9 mouse cellular contexts compared by ENCODE assay signal in the genomic region with DNA sequence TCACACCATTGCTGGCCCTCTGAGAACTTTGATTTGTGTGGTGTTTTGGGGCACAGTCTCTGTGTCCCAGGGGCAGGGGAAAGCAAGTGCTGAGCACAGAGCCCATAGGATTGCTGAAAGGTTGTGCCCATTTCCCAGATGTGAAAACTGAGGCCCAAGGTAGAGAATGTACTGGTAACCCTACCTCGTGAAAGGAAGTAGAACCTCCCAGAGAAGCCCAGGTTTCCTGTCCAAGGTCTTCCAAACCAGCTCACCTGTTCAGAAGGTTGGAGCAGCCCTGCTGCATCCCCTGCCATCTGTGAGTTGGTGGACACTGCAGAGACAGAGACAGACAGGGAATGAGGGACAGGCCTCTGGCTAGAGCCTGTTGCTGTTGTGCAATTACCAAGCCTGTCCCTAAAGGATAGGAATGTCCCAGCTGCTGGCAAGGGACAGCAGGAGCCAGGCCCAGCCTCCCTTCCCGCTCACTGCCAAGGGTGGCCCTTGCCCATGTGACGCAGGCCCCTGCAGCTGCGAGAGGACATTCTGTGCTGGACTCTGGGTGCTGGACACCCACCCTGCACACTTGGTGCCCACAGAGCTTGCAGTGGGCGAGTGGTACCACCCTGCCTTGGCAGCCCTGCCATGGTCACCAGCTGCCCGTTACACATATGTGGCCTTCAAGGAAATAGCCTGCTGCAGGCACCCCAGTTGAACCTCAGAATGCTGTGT. TPM values are rescaled to one million over a fixed set of nuclear protein-coding genes. Genes with fewer than 3 reads are reported as not detected.
DNase-seq lines count a peak whose midpoint lies in the region; TF ChIP-seq lines count a peak whose summit lies in the region.
"Had no signal": no experiment of that assay in that cellular context is flagged by ENCODE, and none has a peak within 500 bp of the region (broad histone marks: within the 10 kb centered on the region; RNA-seq: fewer than 3 reads in every experiment).

No protein-coding gene starts in this region.

- peak overlapping the region; percentile 85 for H3K4me3 ChIP-seq in gastrocnemius, adult 2 months

- peak overlapping the region; percentile 100 for H3K27ac ChIP-seq in gastrocnemius, adult 2 months
- H3K27ac ChIP-seq: macrophage had no signal

- no peak for TF ChIP-seq CTCF in gastrocnemius, adult 2 months (IDR thresholded peaks at IDR 0.05)

- intact Hi-C loops in left cerebral cortex, postnatal 4 days (cut with DNase I): no loop called here
- intact Hi-C loops in gastrocnemius, adult 2 months (cut with DNase I): no loop called here
- intact Hi-C loops in heart, postnatal 36 days (cut with DNase I): no loop called here

- DNase-seq in left cerebral cortex, adult 11 months (ENCODE audit: low spot score): peak; percentile 79
- no peak for DNase-seq in left cerebral cortex, postnatal 4 days
- DNase-seq in gastrocnemius, adult 2 months: peak; percentile 96
- DNase-seq in heart, postnatal 36 days: peak; percentile 78 to 83
- peak; percentile 37 to 82 for DNase-seq in lung, postnatal 4 days
- DNase-seq in embryo, embryonic 11 days: no peak
- no peak for DNase-seq in MN1 (ENCODE audit: low spot score)
- no peak for DNase-seq in thymus, postnatal 10 days (ENCODE audit: low spot score in 2 of 2)

RNA-seq across cellular contexts. Expression of a gene that starts 1.1 kb away (rescaled TPM):
- under 1 TPM; 0.20 to 0.24 TPM for total RNA-seq in left cerebral cortex, postnatal 4 days (2021)
- 100 to 1,000 TPM; 255 to 281 TPM for total RNA-seq in gastrocnemius, adult 2 months (2021)
- 100 to 1,000 TPM; 157 to 172 TPM for total RNA-seq in heart, postnatal 36 days (2021)

RNA-seq across cellular contexts. Expression of a gene that starts 8.9 kb away (rescaled TPM):
- 1 to 10 TPM; 1.2 to 1.9 TPM for total RNA-seq in left cerebral cortex, postnatal 4 days (2021)
- total RNA-seq in gastrocnemius, adult 2 months (2021): 10 to 100 TPM; 22.9 to 55.7 TPM
- total RNA-seq in heart, postnatal 36 days (2021): 100 to 1,000 TPM; 171 to 183 TPM

RNA-seq across cellular contexts. Expression of a gene that starts 13.3 kb away (rescaled TPM):
- not detected for total RNA-seq in left cerebral cortex, postnatal 4 days (2021)
- 10 to 100 TPM; 13.2 to 25.5 TPM for total RNA-seq in gastrocnemius, adult 2 months (2021)
- 10 to 100 TPM; 56.1 to 73.6 TPM for total RNA-seq in heart, postnatal 36 days (2021)

RNA-seq across cellular contexts. Expression of a gene that starts 29.1 kb away (rescaled TPM):
- total RNA-seq in left cerebral cortex, postnatal 4 days (2021): 100 to 1,000 TPM; 109 to 117 TPM
- total RNA-seq in gastrocnemius, adult 2 months (2021): 10 to 100 TPM; 23.8 to 26.3 TPM
- total RNA-seq in heart, postnatal 36 days (2021): 10 to 100 TPM; 37.5 to 41.1 TPM

RNA-seq across cellular contexts. Expression of a gene that starts 31.7 kb away (rescaled TPM):
- total RNA-seq in left cerebral cortex, postnatal 4 days (2021): 10 to 100 TPM; 91.1 to 95.7 TPM
- 1 to 10 TPM; 1.9 to 3.2 TPM for total RNA-seq in gastrocnemius, adult 2 months (2021)
- 10 to 100 TPM in 1 of 2 experiments, 1 to 10 TPM in 1; 7.5 to 10.2 TPM for total RNA-seq in heart, postnatal 36 days (2021)

Comparison
In these comparisons a context has a peak if more than half of its experiments do, and no peak if none do; other contexts are left out.
1. DNase-seq: peak in left cerebral cortex, adult 11 months (single experiment), gastrocnemius, adult 2 months (single experiment), heart, postnatal 36 days (2 of 2) and lung, postnatal 4 days (2 of 2); none in left cerebral cortex, postnatal 4 days (single experiment), embryo, embryonic 11 days (single experiment), MN1 (single experiment) and thymus, postnatal 10 days (0 of 2).
2. RNA of a gene that starts 1.1 kb away (total RNA-seq): 255 to 281 TPM in gastrocnemius, adult 2 months and 157 to 172 TPM in heart, postnatal 36 days; 0.20 to 0.24 TPM in left cerebral cortex, postnatal 4 days; every median in the first group is over 100 times any median in the second.
3. RNA of a gene that starts 8.9 kb away (total RNA-seq): 171 to 183 TPM in heart, postnatal 36 days and 22.9 to 55.7 TPM in gastrocnemius, adult 2 months; 1.2 to 1.9 TPM in left cerebral cortex, postnatal 4 days; every median in the first group is over 4 times any median in the second.
4. RNA of a gene that starts 13.3 kb away (total RNA-seq): 56.1 to 73.6 TPM in heart, postnatal 36 days and 13.2 to 25.5 TPM in gastrocnemius, adult 2 months; not detected in left cerebral cortex, postnatal 4 days; every median in the first group is over 10 times any median in the second.